Mouse (Mus musculus) intestine, postnatal 0 days (tissue): ENCODE measurements around the gene Ift81. TPM values are rescaled to one million over a fixed set of nuclear protein-coding genes. Genes with fewer than 3 reads are reported as not detected.

Experiments
- ATAC-seq: fragments of 200-750 bp; cut with Nextera tagmentation; 2 replicates; pipeline ENCODE4 v1.8.0; 2017; ENCODE audit warnings: mild to moderate bottlenecking, moderate TSS enrichment, moderate library complexity
- H3K27ac ChIP-seq: fragments of 300-500 bp; sonication (generic); 2 replicates; pipeline ENCODE4 v1.5.1; 2014; ENCODE audit warnings: mild to moderate bottlenecking, low read depth, low read length, moderate library complexity
- H3K27me3 ChIP-seq: fragments of 300-500 bp; sonication (generic); replicated peaks from 2 replicates; pipeline ENCODE4 v1.6.1; 2014; ENCODE audit warnings: low read length, mixed read lengths; ENCODE audit not compliant: control insufficient read depth, insufficient read depth
- H3K36me3 ChIP-seq: fragments of 300-500 bp; sonication (generic); 2 replicates; pipeline ENCODE4 v1.6.1; 2014; ENCODE audit warnings: mild to moderate bottlenecking, moderate library complexity; ENCODE audit not compliant: control insufficient read depth, insufficient read depth
- H3K4me1 ChIP-seq: fragments of 300-500 bp; sonication (generic); replicated peaks from 2 replicates; pipeline ENCODE4 v1.6.1; 2014; ENCODE audit warnings: antibody characterized with exemption, low read length, mixed read lengths; ENCODE audit not compliant: control insufficient read depth, insufficient read depth
- H3K4me2 ChIP-seq: fragments of 300-500 bp; sonication (generic); replicated peaks from 2 replicates; pipeline ENCODE4 v1.6.1; 2014; ENCODE audit warnings: low read depth, mild to moderate bottlenecking, moderate library complexity
- H3K4me3 ChIP-seq: fragments of 300-500 bp; sonication (generic); 2 replicates; pipeline ENCODE4 v1.5.1; 2014; ENCODE audit warnings: low read depth, low read length
- H3K9ac ChIP-seq: fragments of 300-500 bp; sonication (generic); 2 replicates; pipeline ENCODE4 v1.6.1; 2014; ENCODE audit warnings: mild to moderate bottlenecking, low read depth, low read length
- H3K9me3 ChIP-seq: fragments of 300-500 bp; sonication (generic); 2 replicates; pipeline ENCODE4 v1.6.1; 2016; ENCODE audit warnings: mixed run types; ENCODE audit not compliant: control insufficient read depth
- CTCF ChIP-seq: sonication (generic); IDR thresholded peaks from 2 replicates; pipeline ENCODE4 v1.5.1; 2016; ENCODE audit warnings: low read depth, mild to moderate bottlenecking, control low read depth, antibody characterized with exemption, moderate library complexity
- WGBS: fragments of 180-500 bp; shearing (Covaris S2); extraction: QIAGEN DNeasy Blood & Tissue Kit; methylation state at CpG from one replicate; pipeline ENCODE4 v1.1.7; 2014; 5-methylcytosine and 5-hydroxymethylcytosine counted together
- polyA plus RNA-seq: library from polyadenylated mRNA; unstranded; fragments of >200 nt; fragmentation: Nextera tagmentation; extraction: Ambion mirVana; gene quantifications from 2 replicates; pipeline ENCODE4 v1.2.1, GENCODE M21; 2015

Gene Ift81
- polyA plus RNA-seq, 1 experiment from 2014 or later, result 11.7 TPM

DNA sequence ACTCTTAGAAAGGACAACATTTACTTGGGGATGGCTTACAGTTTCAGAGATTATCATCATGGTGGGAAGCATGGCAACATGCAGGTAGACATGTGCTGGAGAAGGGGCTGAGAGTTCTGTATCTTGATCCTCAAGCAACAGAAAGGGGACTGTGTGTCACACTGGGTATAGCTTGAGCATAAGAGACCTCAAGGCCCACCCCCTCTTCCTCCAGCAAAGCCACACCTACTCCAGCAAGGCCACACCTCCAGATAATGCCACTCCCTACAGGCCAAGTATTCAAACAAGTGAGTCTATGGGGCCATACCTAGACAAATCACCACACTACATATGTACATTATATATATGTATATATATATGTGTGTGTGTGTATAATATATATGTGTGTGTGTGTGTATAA lies 106.9 kb downstream of the Ift81 start:
- TF ChIP-seq CTCF, result no peak
- Histone ChIP-seq H3K4me3 (no peak overlapping the region), H3K9ac (no peak overlapping the region), H3K27me3 (no peaks in the 10 kb centered on the region), H3K36me3 (no peaks in the 10 kb centered on the region), H3K9me3 (no peaks in the 10 kb centered on the region), H3K27ac (no peak overlapping the region), H3K4me2 (no peak overlapping the region), H3K4me1 (peaks cover 11% of the 10 kb centered on the region; the same call in 1 of the 2 replicates)
- ATAC-seq, result no peak

DNA sequence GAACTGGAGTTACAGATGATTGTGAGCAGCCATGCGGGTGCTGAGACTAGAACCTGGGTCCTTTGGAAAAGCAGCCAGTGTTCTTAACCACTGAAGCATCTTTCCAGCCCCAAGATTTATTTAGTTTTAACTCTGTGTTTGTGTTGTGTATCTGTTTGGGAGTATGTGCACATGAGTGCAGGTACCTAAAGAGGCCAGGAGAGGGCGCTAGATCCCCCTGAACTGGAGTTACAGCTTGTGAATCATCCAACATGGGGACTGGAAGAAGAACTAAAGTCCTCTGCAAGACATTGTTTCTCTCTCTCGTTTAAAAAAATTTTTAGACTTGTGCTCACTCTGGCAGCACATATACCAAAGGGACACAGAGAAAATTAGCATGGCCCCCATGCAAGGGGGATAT lies 107.9 kb downstream of the Ift81 start:
- no peak overlapping the region for H3K4me3 ChIP-seq
- no peak overlapping the region for H3K4me2 ChIP-seq
- peaks cover 8% of the 10 kb centered on the region; the same call in 1 of the 2 replicates for H3K4me1 ChIP-seq
- H3K27me3 ChIP-seq, result no peaks in the 10 kb centered on the region
- no peak overlapping the region for H3K9ac ChIP-seq
- H3K27ac ChIP-seq, result no peak overlapping the region
- 86% methylated on average over 3 of the region's 3 CpGs for WGBS
- H3K36me3 ChIP-seq, result no peaks in the 10 kb centered on the region
- no peak for ATAC-seq
- H3K9me3 ChIP-seq, result no peaks in the 10 kb centered on the region
- peak; percentile 56 for TF ChIP-seq CTCF

DNA sequence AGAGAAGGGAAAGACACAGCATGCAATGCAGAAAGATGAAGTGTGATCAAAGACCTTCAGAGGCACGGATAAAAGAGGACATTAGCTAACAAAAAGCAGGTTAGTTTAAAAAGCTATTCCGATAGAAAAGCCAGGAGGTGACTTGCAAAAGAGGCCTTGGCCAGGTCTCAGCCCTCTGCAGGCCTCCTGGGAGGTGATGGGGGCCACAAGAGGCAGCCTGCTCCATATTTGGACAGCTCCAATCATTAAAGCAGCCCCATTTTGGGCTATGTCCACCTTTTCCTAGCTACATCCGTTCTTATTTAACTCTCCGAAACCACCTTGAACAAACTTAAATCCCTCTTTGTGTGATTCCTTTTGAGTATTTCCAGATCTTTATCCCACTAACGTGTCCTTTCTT lies 108.8 kb downstream of the Ift81 start:
- Histone ChIP-seq H3K4me3 (no peak overlapping the region), H3K27ac (no peak overlapping the region), H3K9me3 (no peaks in the 10 kb centered on the region), H3K4me2 (no peak overlapping the region), H3K4me1 (0 out of 2 replicates have a peak, but pooled peaks cover 2% of the 10 kb centered on the region), H3K9ac (no peak overlapping the region), H3K36me3 (no peaks in the 10 kb centered on the region), H3K27me3 (no peaks in the 10 kb centered on the region)
- no peak for ATAC-seq
- 81% methylated on average over 5 of the region's 5 CpGs for WGBS
- no peak for TF ChIP-seq CTCF

DNA sequence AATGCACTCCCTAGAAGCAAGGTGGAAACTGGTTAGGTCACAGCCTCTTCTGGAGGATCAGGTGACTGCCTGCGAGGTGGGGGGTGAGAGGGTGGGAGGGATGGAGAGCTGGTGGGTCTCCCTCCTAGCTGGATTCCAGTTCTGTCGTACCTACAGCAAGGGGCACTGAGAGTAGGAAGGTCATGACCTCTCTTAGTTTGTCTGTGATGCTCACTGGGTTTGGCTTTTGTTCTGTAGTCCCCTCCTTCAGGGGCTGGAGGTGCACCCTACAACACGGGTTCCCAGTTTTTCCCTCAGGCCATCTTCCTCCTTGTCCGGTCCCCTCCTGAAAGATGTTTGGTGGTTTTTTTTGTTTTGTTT lies 110.6 kb downstream of the Ift81 start:
- WGBS, result 63% methylated on average over 4 of the region's 4 CpGs
- Histone ChIP-seq H3K27ac (no peak overlapping the region), H3K36me3 (no peaks in the 10 kb centered on the region), H3K27me3 (no peaks in the 10 kb centered on the region), H3K4me1 (no peaks in the 10 kb centered on the region), H3K4me3 (no peak overlapping the region), H3K4me2 (no peak overlapping the region), H3K9ac (no peak overlapping the region), H3K9me3 (no peaks in the 10 kb centered on the region)
- no peak for TF ChIP-seq CTCF
- no peak for ATAC-seq

DNA sequence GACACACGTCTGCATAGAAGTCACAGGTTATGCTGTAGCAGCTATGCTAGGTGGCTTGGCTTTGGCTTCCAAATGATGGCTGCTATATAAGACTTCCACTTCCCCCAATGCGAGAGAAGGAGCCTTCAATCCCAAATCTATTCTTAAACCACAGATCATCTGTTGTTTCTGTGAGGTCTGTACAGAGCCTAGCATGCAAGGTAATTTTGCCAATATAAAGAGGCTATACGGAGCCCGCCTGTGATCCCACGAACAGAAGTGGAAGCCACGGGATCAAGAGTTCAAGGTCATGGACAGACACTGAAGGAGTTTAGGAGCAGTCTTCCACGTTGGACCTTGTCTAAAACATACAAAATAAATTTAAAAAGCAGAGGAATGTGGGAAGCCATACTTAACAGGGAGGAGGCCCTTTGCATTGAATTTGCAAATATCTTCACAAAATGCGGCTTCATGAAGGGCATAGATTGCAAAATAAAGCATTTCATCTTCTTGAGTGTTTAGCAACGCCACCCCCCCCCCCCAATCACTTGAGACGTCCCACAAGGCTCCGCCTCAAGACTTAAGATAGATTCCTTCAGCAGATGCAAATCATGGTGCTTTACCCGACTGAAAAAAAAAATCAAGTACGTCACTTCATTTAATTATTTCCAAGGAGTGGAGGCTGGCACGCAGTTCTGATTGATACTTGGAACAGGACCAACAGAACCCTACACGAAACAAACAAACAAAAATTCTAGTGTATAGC lies 111.1 kb downstream of the Ift81 start:
- no peak for ATAC-seq
- no peaks in the 10 kb centered on the region for H3K36me3 ChIP-seq
- no peak overlapping the region; the same call in 1 of the 2 replicates for H3K27ac ChIP-seq
- 52% methylated on average over 15 of the region's 15 CpGs for WGBS
- peak overlapping the region; percentile 90 for H3K4me3 ChIP-seq
- no peaks in the 10 kb centered on the region for H3K27me3 ChIP-seq
- peak overlapping the region; percentile 97 for H3K9ac ChIP-seq
- no peak for TF ChIP-seq CTCF
- H3K4me2 ChIP-seq, result peak overlapping the region; percentile 82
- H3K4me1 ChIP-seq, result 0 out of 2 replicates have a peak, but pooled peaks cover 3% of the 10 kb centered on the region
- no peaks in the 10 kb centered on the region for H3K9me3 ChIP-seq

DNA sequence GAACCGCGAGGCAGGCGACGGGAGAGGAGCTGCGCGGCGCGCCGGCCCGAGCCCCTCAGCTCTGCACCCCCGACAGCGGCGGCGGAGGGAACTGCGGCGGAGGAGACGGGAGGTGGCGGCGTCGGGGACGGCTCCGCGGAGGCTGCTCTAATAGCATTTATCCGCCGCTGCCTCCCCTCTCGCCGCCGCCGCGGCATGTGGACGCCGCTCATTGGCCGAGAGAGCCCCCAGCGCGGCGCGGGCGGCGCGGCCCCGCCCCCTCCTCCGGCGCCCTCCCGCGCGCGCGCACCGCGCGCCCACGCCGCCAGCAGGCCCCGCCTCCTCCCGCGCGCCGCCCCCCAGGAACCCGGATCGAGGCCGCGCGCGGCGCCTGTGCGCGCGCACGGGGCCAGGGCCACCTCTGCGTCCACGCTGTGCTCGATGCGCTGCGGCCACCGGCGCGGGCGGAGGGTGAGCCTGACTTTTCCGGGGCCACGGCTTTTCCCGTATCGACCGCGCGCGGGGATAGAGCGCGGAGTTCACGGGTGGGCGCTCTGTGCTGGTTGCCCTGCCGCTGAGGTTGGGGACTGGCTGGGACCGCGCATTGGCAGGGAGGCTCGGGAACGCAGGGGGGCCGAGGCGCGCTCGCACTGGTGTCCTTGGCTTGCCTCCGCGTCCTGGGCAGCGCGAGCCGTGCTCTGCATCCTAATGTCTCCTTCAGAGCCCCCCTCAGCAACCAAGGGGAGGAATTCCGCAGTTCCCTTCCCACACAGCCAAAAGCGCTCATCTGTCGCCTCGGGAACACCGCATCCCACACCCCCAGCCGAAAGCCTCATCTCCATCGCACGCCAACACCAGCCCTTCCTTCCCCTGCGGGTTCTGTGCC lies 112.0 kb downstream of the Ift81 start, which contains the start of gene Atp2a2:
Gene Atp2a2, minus strand, starts transcription at position 149 of the 865 bp plus-strand sequence.
- TF ChIP-seq CTCF, result peak; percentile 52
- H3K4me1 ChIP-seq, result 0 out of 2 replicates have a peak, but pooled peaks cover 4% of the 10 kb centered on the region
- H3K4me2 ChIP-seq, result peak within 1 kb of the TSS; percentile 82
- H3K27ac ChIP-seq, result peak within 1 kb of the TSS; percentile 100
- under 1% methylated on average over 85 of the region's 113 CpGs for WGBS
- peak within 1 kb of the TSS; percentile 90 for H3K4me3 ChIP-seq
- ATAC-seq, result peak; percentile 93
- H3K36me3 ChIP-seq, result peaks cover 4% of the 10 kb centered on the region; the same call in 1 of the 2 replicates
- H3K27me3 ChIP-seq, result no peaks in the 10 kb centered on the region
- H3K9ac ChIP-seq, result peak within 1 kb of the TSS; percentile 97
- no peaks in the 10 kb centered on the region for H3K9me3 ChIP-seq
